ENCODE assay signal across 8 mouse cellular contexts in the genomic region with DNA sequence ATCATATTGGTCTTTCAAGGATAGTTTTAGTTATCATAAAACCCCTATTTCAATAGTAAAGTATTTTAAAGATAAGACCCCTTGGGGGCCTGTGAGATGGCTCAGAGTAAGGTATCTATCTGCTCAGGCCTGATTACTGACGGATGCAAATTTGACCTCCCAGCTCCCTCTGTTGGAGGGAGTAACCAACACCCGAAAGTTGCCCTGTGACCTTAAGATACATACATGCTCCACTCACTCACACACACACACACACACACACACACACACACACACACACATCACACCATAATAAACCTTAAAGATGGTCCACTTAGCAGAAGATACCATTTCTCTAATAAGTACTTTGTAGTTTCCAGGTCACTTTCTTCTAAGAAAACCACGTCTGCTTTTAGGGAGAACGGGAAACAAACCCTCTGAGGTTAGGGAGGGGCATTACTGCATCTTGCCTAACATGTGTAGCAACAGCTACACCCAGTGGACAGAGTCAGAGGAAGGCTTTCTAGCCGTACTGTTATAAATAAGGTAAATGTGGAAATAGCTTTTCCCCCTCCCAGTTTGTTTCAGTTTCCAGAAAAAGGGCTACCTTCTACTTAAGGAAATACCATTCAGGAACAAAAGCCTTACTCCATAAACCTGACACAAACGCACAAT. TPM values are rescaled to one million over a fixed set of nuclear protein-coding genes. Genes with fewer than 3 reads are reported as not detected.
DNase-seq lines count a peak whose midpoint lies in the region; ATAC-seq lines count a peak whose summit lies in the region.

No protein-coding gene starts in this region.

- no peak overlapping the region for H3K9ac ChIP-seq in heart, embryonic 15.5 days
- no peak overlapping the region for H3K9ac ChIP-seq in neural tube, embryonic 14.5 days (replicated peaks; ENCODE audit: low read depth, low read length)

- peaks cover 27% of the 10 kb centered on the region for H3K36me3 ChIP-seq in heart, embryonic 15.5 days
- peaks cover 13% of the 10 kb centered on the region; the same call in 1 of the 2 replicates for H3K36me3 ChIP-seq in neural tube, embryonic 14.5 days (ENCODE audit: control insufficient read depth, insufficient read depth, low read length)

- intact Hi-C loops in left cerebral cortex, postnatal 4 days (cut with DNase I) = loop anchor here (5.0 to 10.0 kb wide), 3 partner anchors 142 to 529 kb away; partner anchors contain the start of gene Ltbp1

- no peak overlapping the region for H3K4me2 ChIP-seq in heart, embryonic 15.5 days
- no peak overlapping the region for H3K4me2 ChIP-seq in neural tube, embryonic 14.5 days (ENCODE audit: low read depth, low read length)

- H3K4me3 ChIP-seq in heart, embryonic 15.5 days = no peak overlapping the region
- H3K4me3 ChIP-seq in neural tube, embryonic 14.5 days (ENCODE audit: low read depth, low read length) = no peak overlapping the region

- 31% methylated on average over 6 of the region's 6 CpGs for WGBS in heart, embryonic 15.5 days
- WGBS in neural tube, embryonic 14.5 days = 45% methylated on average over 6 of the region's 6 CpGs

- DNase-seq in cerebellum, postnatal 10 days = peak; percentile 51 to 58
- DNase-seq in cerebellum, adult 9-10 months = no peak
- DNase-seq in ovary, postnatal 14 days (ENCODE audit: low spot score) = peak; percentile 38
- DNase-seq in ovary, adult 18-20 months (ENCODE audit: low spot score) = no peak
- DNase-seq in left cerebral cortex, postnatal 4 days = peak; percentile 33
- no peak for DNase-seq in c-Kit-positive CD71-positive TER-119-positive erythroid progenitor cells, embryonic 14.5 days (ENCODE audit: low spot score)

- H3K27me3 ChIP-seq in heart, embryonic 15.5 days = no peaks in the 10 kb centered on the region
- H3K27me3 ChIP-seq in neural tube, embryonic 14.5 days (ENCODE audit: control insufficient read depth, insufficient read depth, low read length) = no peaks in the 10 kb centered on the region

- H3K4me1 ChIP-seq in heart, embryonic 15.5 days (replicated peaks) = peaks cover 6% of the 10 kb centered on the region
- H3K4me1 ChIP-seq in neural tube, embryonic 14.5 days (ENCODE audit: control insufficient read depth, insufficient read depth, low read length) = no peaks in the 10 kb centered on the region

- H3K27ac ChIP-seq in heart, embryonic 15.5 days = no peak overlapping the region
- H3K27ac ChIP-seq in neural tube, embryonic 14.5 days (ENCODE audit: low read depth, low read length) = no peak overlapping the region

- peak; percentile 47; the same call in 1 of the 2 replicates for ATAC-seq in heart, embryonic 15.5 days (replicated peaks; ENCODE audit: insufficient number of reproducible peaks, insufficient read depth, low FRiP score, low read depth)
- ATAC-seq in neural tube, embryonic 14.5 days (ENCODE audit: low read depth) = peak; percentile 88

- H3K9me3 ChIP-seq in heart, embryonic 15.5 days (replicated peaks) = no peaks in the 10 kb centered on the region
- no peaks in the 10 kb centered on the region for H3K9me3 ChIP-seq in neural tube, embryonic 14.5 days (ENCODE audit: control insufficient read depth, low read length)

RNA-seq across cellular contexts. Expression of gene Fam98a, which starts 15.2 kb away (rescaled TPM):
- polyA plus RNA-seq in heart, embryonic 15.5 days (2015; fragmentation: Nextera tagmentation; extraction: Ambion mirVana) = 21.5 and 23.5 TPM in 2 replicates
- total RNA-seq in left cerebral cortex, postnatal 4 days (2021) = 10 to 100 TPM; 62.7 to 65.7 TPM
- 12.9 and 13.3 TPM in 2 replicates for polyA plus RNA-seq in neural tube, embryonic 14.5 days (2014; fragmentation: Nextera tagmentation; extraction: Ambion mirVana)

Comparison
In these comparisons a context has a peak if more than half of its experiments do, and no peak if none do; other contexts are left out.
1. DNase-seq: peak in cerebellum, postnatal 10 days (2 of 2), ovary, postnatal 14 days (single experiment) and left cerebral cortex, postnatal 4 days (single experiment); none in cerebellum, adult 9-10 months (single experiment), ovary, adult 18-20 months (single experiment) and c-Kit-positive CD71-positive TER-119-positive erythroid progenitor cells, embryonic 14.5 days (single experiment).